Mouse (Mus musculus) liver, postnatal 0 days (tissue): ENCODE results near the gene Strip1. TPM values are rescaled to one million over a fixed set of nuclear protein-coding genes. Genes with fewer than 3 reads are reported as not detected.

Experiments used
- ATAC-seq: fragments of 200-750 bp; cut with Nextera tagmentation; 2 replicates; pipeline ENCODE4 v1.8.0; 2017; ENCODE audit warnings: mild to moderate bottlenecking, moderate library complexity
- DNase-seq: peaks from one replicate; pipeline ENCODE4 v3.0.0-alpha.2; 2016
- H3K27ac ChIP-seq: fragments of 300-500 bp; sonication (generic); 2 replicates; pipeline ENCODE4 v1.5.1; 2014; ENCODE audit warnings: antibody characterized with exemption, moderate library complexity, mild to moderate bottlenecking, low read depth
- H3K27me3 ChIP-seq: fragments of 300-500 bp; sonication (generic); 2 replicates; pipeline ENCODE4 v1.6.1; 2014; ENCODE audit warnings: low read length, control low read depth, mixed read lengths; ENCODE audit not compliant: insufficient read depth
- H3K36me3 ChIP-seq: fragments of 300-500 bp; sonication (generic); replicated peaks from 2 replicates; pipeline ENCODE4 v1.6.1; 2014; ENCODE audit warnings: mild to moderate bottlenecking, control low read depth, low read length, moderate library complexity, mixed read lengths; ENCODE audit not compliant: insufficient read depth
- H3K4me1 ChIP-seq: fragments of 300-500 bp; sonication (generic); 2 replicates; pipeline ENCODE4 v1.6.1; 2014; ENCODE audit warnings: antibody characterized with exemption, mild to moderate bottlenecking, control low read depth; ENCODE audit not compliant: insufficient read depth
- H3K4me2 ChIP-seq: fragments of 300-500 bp; sonication (generic); 2 replicates; pipeline ENCODE4 v1.6.1; 2014; ENCODE audit warnings: low read depth, mild to moderate bottlenecking, low read length, moderate library complexity, mixed read lengths
- H3K4me3 ChIP-seq: fragments of 300-500 bp; sonication (generic); 2 replicates; pipeline ENCODE4 v1.5.1; 2014; ENCODE audit warnings: low read depth, low read length
- H3K9ac ChIP-seq: fragments of 300-500 bp; sonication (generic); replicated peaks from 2 replicates; pipeline ENCODE4 v1.6.1; 2014; ENCODE audit warnings: mild to moderate bottlenecking, moderate library complexity
- H3K9me3 ChIP-seq: fragments of 300-500 bp; sonication (generic); 2 replicates; pipeline ENCODE4 v1.6.1; 2016; ENCODE audit warnings: mild to moderate bottlenecking, control low read depth, low read length, mixed read lengths
- CTCF ChIP-seq: sonication (generic); IDR thresholded peaks from 2 replicates; pipeline ENCODE4 v1.5.1; 2016; ENCODE audit warnings: antibody characterized with exemption, low read depth
- EP300 ChIP-seq: IDR thresholded peaks from 2 replicates; pipeline ENCODE4 v1.6.1; 2016; ENCODE audit warnings: antibody characterized with exemption, low read depth, mild to moderate bottlenecking
- WGBS: fragments of 180-500 bp; shearing (Covaris S2); extraction: QIAGEN DNeasy Blood & Tissue Kit; methylation state at CpG from one replicate; pipeline ENCODE4 v1.1.7; 2014; ENCODE audit not compliant: insufficient replicate concordance; 5-methylcytosine and 5-hydroxymethylcytosine counted together
- polyA plus RNA-seq: library from polyadenylated mRNA; unstranded; fragments of >200 nt; fragmentation: Nextera tagmentation; extraction: Ambion mirVana; gene quantifications from 2 replicates; pipeline ENCODE4 v1.2.1, GENCODE M21; 2015

Strip1 gene
- 6.6 and 7.0 TPM in 2 replicates for polyA plus RNA-seq

DNA sequence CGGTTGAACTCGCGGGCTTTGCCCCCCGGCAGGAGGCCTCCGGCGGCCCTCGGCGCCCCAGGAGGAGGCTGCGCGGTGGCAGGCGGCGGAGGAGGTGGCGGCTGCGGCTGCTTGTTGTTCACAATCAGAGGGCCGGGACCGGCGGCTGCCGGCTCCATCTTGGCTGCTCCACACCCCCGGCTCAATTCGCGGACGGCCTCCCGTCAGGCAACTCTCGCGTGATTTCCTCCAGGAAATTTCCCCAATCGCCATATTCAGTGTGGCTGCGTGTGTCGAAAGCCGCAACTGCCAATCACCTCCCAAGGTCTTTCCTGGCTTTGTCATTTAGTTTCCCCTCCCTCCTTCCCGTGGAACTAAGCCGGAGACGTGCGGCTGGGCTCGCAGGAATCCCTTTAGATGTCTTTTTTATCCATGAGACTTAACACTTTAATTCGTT is at the start of gene Strip1:
Gene Strip1 (minus strand): TSS at position 172 of the 436 bp plus-strand sequence.
- TF ChIP-seq EP300 (no peak), CTCF (no peak)
- peak; percentile 92 for DNase-seq
- Histone ChIP-seq H3K4me3 (peak within 1 kb of the TSS; percentile 99), H3K9ac (peak within 1 kb of the TSS; percentile 100), H3K4me1 (peaks cover 14% of the 10 kb centered on the region), H3K27ac (peak within 1 kb of the TSS; percentile 82), H3K4me2 (peak within 1 kb of the TSS; percentile 92), H3K27me3 (no peaks in the 10 kb centered on the region), H3K9me3 (no peaks in the 10 kb centered on the region), H3K36me3 (peaks cover 16% of the 10 kb centered on the region)
- peak; percentile 98 for ATAC-seq
- under 1% methylated on average over 34 of the region's 35 CpGs for WGBS

DNA sequence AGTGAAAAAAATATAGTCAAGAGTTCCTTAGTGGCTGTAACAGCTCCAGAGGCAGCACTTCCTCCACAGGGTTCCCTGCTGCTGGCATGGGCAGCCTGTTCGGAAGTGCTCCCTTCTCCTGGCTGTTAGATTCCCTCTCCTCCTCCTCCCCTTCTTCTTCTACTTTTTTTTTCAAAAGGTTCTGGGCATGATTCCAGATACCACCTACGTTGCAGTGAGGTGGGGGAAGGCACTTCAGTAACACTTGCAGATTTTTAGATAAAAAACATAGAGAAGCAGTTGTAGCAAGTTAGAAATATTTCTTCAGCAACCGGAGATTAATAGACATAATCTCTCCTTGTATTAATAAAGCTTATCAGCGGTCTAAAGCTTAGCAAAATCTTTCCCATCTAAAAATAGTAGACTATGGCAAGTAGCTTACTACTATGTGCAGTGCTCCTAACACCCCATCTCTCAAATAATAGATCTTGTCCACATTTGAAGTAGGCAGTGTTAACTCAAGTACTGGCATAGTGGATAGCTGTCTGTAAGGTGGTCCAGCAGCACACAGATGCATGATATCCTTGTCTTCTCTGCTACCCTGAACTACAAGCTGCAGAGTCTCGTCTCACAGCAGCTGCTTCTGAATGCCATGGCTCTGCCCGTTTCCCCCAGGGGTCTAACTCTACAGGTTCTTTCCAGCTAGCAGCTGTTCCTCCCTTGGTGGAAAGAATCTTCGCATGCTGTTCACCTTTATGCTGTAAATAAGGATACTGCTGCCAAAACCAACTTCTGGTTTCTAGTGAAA is 49.5 kb upstream of the Strip1 start:
- Histone ChIP-seq H3K27me3 (no peaks in the 10 kb centered on the region), H3K4me3 (no peak overlapping the region), H3K36me3 (peaks cover under 1% of the 10 kb centered on the region; the same call in 1 of the 2 replicates), H3K27ac (no peak overlapping the region), H3K4me2 (0 out of 2 replicates have a peak overlapping the region, but pooled peaks have one; percentile 2), H3K9ac (no peak overlapping the region), H3K9me3 (no peaks in the 10 kb centered on the region), H3K4me1 (peaks cover 17% of the 10 kb centered on the region)
- 53% methylated on average over 7 of the region's 7 CpGs for WGBS
- TF ChIP-seq CTCF (no peak), EP300 (no peak)
- ATAC-seq (no peak), DNase-seq (no peak)

DNA sequence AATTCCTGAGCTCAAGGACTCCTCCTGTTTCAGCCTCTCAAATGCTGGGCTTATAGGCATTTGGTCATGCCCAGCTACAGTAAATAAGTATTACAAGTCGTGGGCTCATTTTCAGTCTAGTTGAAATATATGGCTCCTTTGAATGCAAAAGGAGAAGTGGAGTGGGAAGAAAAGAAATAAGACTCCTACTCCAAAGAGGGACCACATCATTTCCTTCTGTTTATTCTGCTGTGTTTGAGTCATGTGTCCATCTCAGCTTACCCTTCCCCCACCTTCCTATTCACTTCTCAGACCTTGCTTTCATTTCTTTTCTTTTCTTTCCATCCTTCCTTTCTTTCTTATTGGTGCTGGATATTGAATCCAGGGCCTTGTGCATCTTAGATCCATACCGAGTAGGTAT is 40.0 kb upstream of the Strip1 start:
- Histone ChIP-seq H3K9ac (no peak overlapping the region), H3K4me3 (no peak overlapping the region), H3K36me3 (peaks cover 78% of the 10 kb centered on the region), H3K4me2 (no peak overlapping the region), H3K4me1 (no peaks in the 10 kb centered on the region), H3K27ac (no peak overlapping the region), H3K27me3 (no peaks in the 10 kb centered on the region), H3K9me3 (no peaks in the 10 kb centered on the region)
- DNase-seq (no peak), ATAC-seq (no peak)
- WGBS: 68% methylated on average over 2 of the region's 2 CpGs
- TF ChIP-seq EP300 (no peak), CTCF (no peak)

DNA sequence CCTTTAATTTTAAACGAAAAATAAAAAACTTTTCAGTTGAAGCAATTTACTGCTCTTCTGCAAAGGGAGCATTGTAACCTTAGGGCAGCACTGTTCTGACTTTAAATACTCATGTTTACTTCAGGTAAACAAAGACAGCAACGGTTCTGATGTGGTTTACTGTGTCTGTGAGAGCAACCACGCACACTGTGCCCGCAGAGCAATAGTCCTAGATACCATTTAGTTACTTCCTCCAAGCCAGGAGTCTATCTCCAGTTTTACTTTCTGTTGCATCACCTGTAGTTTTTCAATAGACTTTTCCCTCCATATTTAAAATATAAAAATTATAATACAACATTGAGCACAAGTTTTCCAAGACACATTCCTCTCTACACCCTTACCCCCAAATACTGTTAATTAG is 39.0 kb upstream of the Strip1 start:
- DNase-seq (no peak), ATAC-seq (no peak)
- Histone ChIP-seq H3K4me1 (no peaks in the 10 kb centered on the region), H3K9ac (no peak overlapping the region), H3K27me3 (no peaks in the 10 kb centered on the region), H3K4me2 (no peak overlapping the region), H3K27ac (no peak overlapping the region), H3K9me3 (no peaks in the 10 kb centered on the region), H3K36me3 (peaks cover 80% of the 10 kb centered on the region), H3K4me3 (no peak overlapping the region)
- 57% methylated on average over 4 of the region's 4 CpGs for WGBS
- no peak for TF ChIP-seq EP300
- TF ChIP-seq CTCF: no peak

DNA sequence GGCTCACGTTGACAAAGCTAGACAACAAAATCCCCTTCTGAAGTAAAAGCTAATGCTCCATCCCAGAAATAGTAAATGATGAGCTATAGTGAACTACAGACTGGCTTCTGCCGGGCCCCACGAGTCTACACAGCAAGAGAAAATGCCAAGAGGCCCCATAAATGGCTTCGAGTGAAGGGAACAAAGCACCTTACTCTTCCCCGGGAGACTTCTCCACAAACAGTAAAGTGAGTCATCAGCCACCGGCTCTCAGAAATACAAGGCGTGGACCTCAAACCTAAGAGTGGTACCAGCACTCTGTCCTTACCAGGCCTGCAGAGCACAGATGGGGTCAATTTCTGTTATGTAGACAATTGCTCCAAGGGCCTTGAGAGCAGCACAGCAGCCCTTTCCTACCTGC is 37.3 kb upstream of the Strip1 start:
- 90% methylated on average over 7 of the region's 7 CpGs for WGBS
- Histone ChIP-seq H3K4me3 (no peak overlapping the region), H3K27me3 (no peaks in the 10 kb centered on the region), H3K4me2 (no peak overlapping the region), H3K27ac (no peak overlapping the region), H3K4me1 (no peaks in the 10 kb centered on the region), H3K9me3 (no peaks in the 10 kb centered on the region), H3K9ac (no peak overlapping the region), H3K36me3 (peaks cover 75% of the 10 kb centered on the region)
- TF ChIP-seq CTCF: no peak
- TF ChIP-seq EP300: no peak
- DNase-seq: no peak
- no peak for ATAC-seq

DNA sequence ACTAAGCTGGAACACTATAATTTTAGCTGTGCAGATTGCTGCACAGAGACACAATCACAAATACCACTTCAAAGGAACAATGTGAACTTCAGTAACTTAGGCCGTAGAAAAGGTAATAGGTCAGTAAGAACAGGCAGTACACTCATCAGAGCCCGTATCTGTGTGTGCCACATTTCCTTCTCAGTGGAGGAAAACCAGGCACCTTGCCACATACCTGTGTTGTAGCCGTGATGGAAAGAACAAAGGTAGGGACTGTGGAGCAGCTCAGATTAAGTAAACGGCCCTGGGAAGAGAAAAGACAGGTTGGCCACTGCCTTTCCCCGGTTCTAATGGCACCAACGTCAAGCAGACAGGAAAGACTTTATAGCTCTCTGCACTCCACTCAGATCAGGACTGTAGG is 35.9 kb upstream of the Strip1 start:
- Histone ChIP-seq H3K36me3 (peaks cover 78% of the 10 kb centered on the region), H3K9ac (no peak overlapping the region), H3K27me3 (no peaks in the 10 kb centered on the region), H3K4me3 (no peak overlapping the region), H3K4me1 (no peaks in the 10 kb centered on the region), H3K27ac (no peak overlapping the region), H3K4me2 (no peak overlapping the region), H3K9me3 (no peaks in the 10 kb centered on the region)
- TF ChIP-seq EP300 (no peak), CTCF (no peak)
- DNase-seq (no peak), ATAC-seq (no peak)
- WGBS: 80% methylated on average over 6 of the region's 6 CpGs
